Mouse (Mus musculus): ENCODE data around the gene Gm3336. TPM values are rescaled to one million over a fixed set of nuclear protein-coding genes. Genes with fewer than 3 reads are reported as not detected.

Gene Gm3336
- polyA plus RNA-seq, 1 experiment from 2014 or later, result not detected

Other genes with a start within 250 kb of the Gm3336 start
- 22.4 and 24.1 TPM in 2 replicates for gene Klhl26, start 241.6 kb upstream of the Gm3336 start, polyA plus RNA-seq (2016; fragmentation: Nextera tagmentation; extraction: Ambion mirVana)
- gene Tmem59l, start 231.2 kb upstream of the Gm3336 start, polyA plus RNA-seq (2016; fragmentation: Nextera tagmentation; extraction: Ambion mirVana), result 28.3 and 29.4 TPM in 2 replicates
- 103 and 116 TPM in 2 replicates for gene Crlf1, start 225.4 kb upstream of the Gm3336 start, polyA plus RNA-seq (2016; fragmentation: Nextera tagmentation; extraction: Ambion mirVana)
- 118 and 138 TPM in 2 replicates for gene Rex1bd, start 211.8 kb upstream of the Gm3336 start, polyA plus RNA-seq (2016; fragmentation: Nextera tagmentation; extraction: Ambion mirVana)
- gene Uba52, start 207.7 kb upstream of the Gm3336 start, polyA plus RNA-seq (2016; fragmentation: Nextera tagmentation; extraction: Ambion mirVana), result 908 and 951 TPM in 2 replicates
- gene Fkbp8, start 190.8 kb upstream of the Gm3336 start, polyA plus RNA-seq (2016; fragmentation: Nextera tagmentation; extraction: Ambion mirVana), result 278 and 285 TPM in 2 replicates
- 49.7 and 51.0 TPM in 2 replicates for gene Kxd1, start 190.6 kb upstream of the Gm3336 start, polyA plus RNA-seq (2016; fragmentation: Nextera tagmentation; extraction: Ambion mirVana)
- 20.8 and 21.1 TPM in 2 replicates for gene Ell, start 179.1 kb upstream of the Gm3336 start, polyA plus RNA-seq (2016; fragmentation: Nextera tagmentation; extraction: Ambion mirVana)
- 184 and 187 TPM in 2 replicates for gene Isyna1, start 124.2 kb upstream of the Gm3336 start, polyA plus RNA-seq (2016; fragmentation: Nextera tagmentation; extraction: Ambion mirVana)
- 105 and 109 TPM in 2 replicates for gene Ssbp4, start 109.7 kb upstream of the Gm3336 start, polyA plus RNA-seq (2016; fragmentation: Nextera tagmentation; extraction: Ambion mirVana)
- 0.77 and 0.79 TPM in 2 replicates for gene Lrrc25, start 102.4 kb upstream of the Gm3336 start, polyA plus RNA-seq (2016; fragmentation: Nextera tagmentation; extraction: Ambion mirVana)
- gene Gdf15, start 86.1 kb upstream of the Gm3336 start, polyA plus RNA-seq (2016; fragmentation: Nextera tagmentation; extraction: Ambion mirVana), result 0.14 TPM in 1 of 2 replicates, not detected in the other
- 51.8 and 52.7 TPM in 2 replicates for gene Pgpep1, start 58.2 kb upstream of the Gm3336 start, polyA plus RNA-seq (2016; fragmentation: Nextera tagmentation; extraction: Ambion mirVana)
- gene Lsm4, start 45.3 kb upstream of the Gm3336 start, polyA plus RNA-seq (2016; fragmentation: Nextera tagmentation; extraction: Ambion mirVana), result 347 and 351 TPM in 2 replicates
- 58.7 and 61.7 TPM in 2 replicates for gene Jund, start 19.6 kb upstream of the Gm3336 start, polyA plus RNA-seq (2016; fragmentation: Nextera tagmentation; extraction: Ambion mirVana)
- gene Iqcn, start 15.1 kb upstream of the Gm3336 start, polyA plus RNA-seq (2016; fragmentation: Nextera tagmentation; extraction: Ambion mirVana), result 0.05 TPM in 1 of 2 replicates, not detected in the other
- 0.20 and 0.69 TPM in 2 replicates for gene Pde4c, start 5.2 kb downstream of the Gm3336 start, polyA plus RNA-seq (2016; fragmentation: Nextera tagmentation; extraction: Ambion mirVana)
- 13.6 and 16.2 TPM in 2 replicates for gene Rab3a, start 36.1 kb downstream of the Gm3336 start, polyA plus RNA-seq (2016; fragmentation: Nextera tagmentation; extraction: Ambion mirVana)
- 28.2 and 34.5 TPM in 2 replicates for gene Mpv17l2, start 42.4 kb downstream of the Gm3336 start, polyA plus RNA-seq (2016; fragmentation: Nextera tagmentation; extraction: Ambion mirVana)
- gene Pik3r2, start 58.2 kb downstream of the Gm3336 start, polyA plus RNA-seq (2016; fragmentation: Nextera tagmentation; extraction: Ambion mirVana), result 79.2 and 79.8 TPM in 2 replicates
- gene Mast3, start 86.5 kb downstream of the Gm3336 start, polyA plus RNA-seq (2016; fragmentation: Nextera tagmentation; extraction: Ambion mirVana), result 12.4 and 13.9 TPM in 2 replicates
- not detected in 2 replicates for gene Il12rb1, start 89.9 kb downstream of the Gm3336 start, polyA plus RNA-seq (2016; fragmentation: Nextera tagmentation; extraction: Ambion mirVana)
- 5.1 and 5.8 TPM in 2 replicates for gene Arrdc2, start 121.2 kb downstream of the Gm3336 start, polyA plus RNA-seq (2016; fragmentation: Nextera tagmentation; extraction: Ambion mirVana)
- 4.7 and 5.1 TPM in 2 replicates for gene Kcnn1, start 144.7 kb downstream of the Gm3336 start, polyA plus RNA-seq (2016; fragmentation: Nextera tagmentation; extraction: Ambion mirVana)
- 173 and 179 TPM in 2 replicates for gene Ccdc124, start 155.4 kb downstream of the Gm3336 start, polyA plus RNA-seq (2016; fragmentation: Nextera tagmentation; extraction: Ambion mirVana)
- 0.30 and 0.40 TPM in 2 replicates for gene Slc5a5, start 174.2 kb downstream of the Gm3336 start, polyA plus RNA-seq (2016; fragmentation: Nextera tagmentation; extraction: Ambion mirVana)
- 3,888 and 3,901 TPM in 2 replicates for gene Rpl18a, start 178.9 kb downstream of the Gm3336 start, polyA plus RNA-seq (2016; fragmentation: Nextera tagmentation; extraction: Ambion mirVana)
- gene Map1s, start 187.4 kb downstream of the Gm3336 start, polyA plus RNA-seq (2016; fragmentation: Nextera tagmentation; extraction: Ambion mirVana), result 67.8 and 72.3 TPM in 2 replicates

Data from embryonic facial prominence, embryonic 10.5 days (tissue).